Mouse (Mus musculus): ENCODE measurements around the gene Vmn2r110. TPM values are rescaled to one million over a fixed set of nuclear protein-coding genes. Genes with fewer than 3 reads are reported as not detected.

The Vmn2r110 gene
- not detected for total RNA-seq (2023)

GRCm38 (mm10) chr17:20596323-20596722 lies at the start of gene Vmn2r110:
Gene Vmn2r110, minus strand, starts transcription at chr17:20596423.

GRCm38 (mm10) chr17:20624777-20625176 lies 28.6 kb upstream of the Vmn2r110 start, which contains the start of gene Fpr-rs3:
Gene Fpr-rs3, minus strand, starts transcription at chr17:20624877.

GRCm38 (mm10) chr17:20564656-20565055 lies 31.6 kb downstream of the Vmn2r110 start, which contains the start of gene Vmn2r109:
Gene Vmn2r109, minus strand, starts transcription at chr17:20564756.

Other genes starting within 250 kb of the Vmn2r110 start
- not detected for gene Vmn1r224, start 182.3 kb downstream of the Vmn2r110 start, total RNA-seq (2023)
- gene Vmn2r108, start 115.1 kb downstream of the Vmn2r110 start, total RNA-seq (2023), result not detected
- not detected for gene Vmn1r225, start 98.3 kb downstream of the Vmn2r110 start, total RNA-seq (2023)
- gene Vmn2r109, start 31.7 kb downstream of the Vmn2r110 start, total RNA-seq (2023), result not detected
- gene Fpr-rs3, start 28.5 kb upstream of the Vmn2r110 start, total RNA-seq (2023), result not detected
- not detected for gene Vmn1r226, start 86.4 kb upstream of the Vmn2r110 start, total RNA-seq (2023)
- not detected for gene Vmn1r227, start 133.4 kb upstream of the Vmn2r110 start, total RNA-seq (2023)
- not detected for gene Vmn1r228, start 189.7 kb upstream of the Vmn2r110 start, total RNA-seq (2023)
- not detected for gene Vmn1r229, start 215.1 kb upstream of the Vmn2r110 start, total RNA-seq (2023)
- gene Vmn1r230, start 244.0 kb upstream of the Vmn2r110 start, total RNA-seq (2023), result not detected

All from neutrophil, adult 83 days (primary cell).